Mouse (Mus musculus) fat pad, adult 2 months (tissue): Measurements from ENCODE around the gene Fam205a2.
"Not testable (repeated sequence)": the region's sequence is repeated elsewhere in the genome, so short reads cannot be mapped to it uniquely, and the experiment has no call there.

Experiments used
- DNase-seq: peaks from one replicate; pipeline ENCODE4 v3.0.0-alpha.2; 2011; ENCODE audit warnings: low read depth, low spot score; ENCODE audit errors: extremely low read depth

Fam205a2 gene

DNA sequence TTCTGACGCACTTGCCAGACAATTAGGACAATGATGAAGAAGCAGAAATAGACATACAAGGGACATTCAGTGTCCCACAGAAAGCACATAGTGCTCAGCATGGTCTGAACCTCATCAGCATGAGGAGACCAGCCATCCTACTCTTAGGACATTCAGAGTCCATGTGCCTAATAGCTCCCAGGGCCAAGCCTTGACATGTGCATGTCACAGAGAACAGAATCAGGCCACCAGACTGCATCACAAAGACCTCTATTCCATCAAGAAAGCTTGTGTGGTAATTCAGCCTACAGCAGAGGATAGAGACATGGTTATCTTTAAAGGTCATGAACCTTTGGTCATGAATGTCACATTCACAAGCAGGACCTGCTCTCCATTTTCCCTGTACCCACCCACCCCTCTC is at the start of gene Fam205a2:
Gene Fam205a2, minus strand, starts transcription at position 101 of the 400 bp plus-strand sequence.
- DNase-seq: not testable (repeated sequence)
